ENCODE assay signal across 9 mouse cellular contexts in the genomic region with DNA sequence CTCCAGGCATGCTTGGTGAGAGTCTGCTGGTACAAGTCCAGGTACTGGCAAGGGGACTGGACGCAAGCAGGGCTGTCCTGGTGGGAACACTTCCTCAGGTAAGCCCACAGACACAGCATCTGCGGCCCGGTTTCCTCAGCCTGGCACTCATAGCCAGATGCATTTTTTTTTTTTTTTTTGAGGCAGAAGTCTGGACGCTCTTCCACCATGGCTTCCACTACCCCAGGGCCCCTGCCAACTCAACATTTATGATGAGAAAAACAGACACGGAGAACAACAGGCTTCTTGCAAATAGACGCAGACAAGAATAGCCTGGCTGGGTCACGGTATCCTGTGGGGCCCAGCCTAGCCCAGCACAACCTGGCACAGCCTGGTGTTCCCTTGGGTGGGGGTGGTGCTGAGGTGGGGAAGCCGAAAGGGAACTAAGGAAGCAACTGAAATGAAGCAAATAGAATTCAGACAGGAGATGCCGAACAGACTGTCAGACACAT. TPM values are rescaled to one million over a fixed set of nuclear protein-coding genes. Genes with fewer than 3 reads are reported as not detected.
DNase-seq lines count a peak whose midpoint lies in the region; ATAC-seq lines count a peak whose summit lies in the region.
"Had no signal": no experiment of that assay in that cellular context is flagged by ENCODE, and none has a peak within 500 bp of the region (broad histone marks: within the 10 kb centered on the region; RNA-seq: fewer than 3 reads in every experiment).

No protein-coding gene starts in this region.

- no peak overlapping the region for H3K4me3 ChIP-seq in midbrain, embryonic 11.5 days (ENCODE audit: low read depth, low read length)
- H3K4me3 ChIP-seq: liver, embryonic 13.5 days had no signal

- H3K4me2 ChIP-seq in midbrain, embryonic 11.5 days, result no peak overlapping the region
- H3K4me2 ChIP-seq: liver, embryonic 13.5 days had no signal

- H3K27me3 ChIP-seq in midbrain, embryonic 11.5 days (ENCODE audit: control insufficient read depth, insufficient read depth, low read length), result no peaks in the 10 kb centered on the region
- H3K27me3 ChIP-seq: liver, embryonic 13.5 days had no signal

- H3K9ac ChIP-seq in midbrain, embryonic 11.5 days (ENCODE audit: low read length), result no peak overlapping the region
- H3K9ac ChIP-seq: liver, embryonic 13.5 days had no signal

- intact Hi-C loops in left cerebral cortex, postnatal 4 days (cut with DNase I), result no loop called here

- no peak overlapping the region for H3K27ac ChIP-seq in midbrain, embryonic 11.5 days (ENCODE audit: low read depth, low read length)
- H3K27ac ChIP-seq: liver, embryonic 13.5 days had no signal

- ATAC-seq in cerebellum, adult (ENCODE audit: insufficient number of reproducible peaks, low FRiP score, low TSS enrichment), result peak; percentile 83; the same call in 1 of the 2 replicates
- no peak for ATAC-seq in midbrain, embryonic 11.5 days (ENCODE audit: low FRiP score)

- no peaks in the 10 kb centered on the region for H3K9me3 ChIP-seq in midbrain, embryonic 11.5 days (ENCODE audit: control insufficient read depth, low read length)
- H3K9me3 ChIP-seq: liver, embryonic 13.5 days had no signal

- peaks cover 11% of the 10 kb centered on the region for H3K4me1 ChIP-seq in midbrain, embryonic 11.5 days (ENCODE audit: control insufficient read depth, insufficient read depth, low read length)

- DNase-seq in cerebellum, postnatal 4 days (ENCODE audit: low spot score in 2 of 2), result no peak
- peak; percentile 86 for DNase-seq in cerebellum, adult 11-12 months
- peak; percentile 79 to 89 for DNase-seq in heart, adult 18-20 months
- DNase-seq in layer of hippocampus, adult 11-12 months (ENCODE audit: low spot score), result peak; percentile 54
- no peak for DNase-seq in midbrain, embryonic 11.5 days (ENCODE audit: low spot score, missing footprints)
- no peak for DNase-seq in left cerebral cortex, postnatal 4 days
- DNase-seq in right cerebral cortex, adult 2 months (ENCODE audit: low spot score in 2 of 2), result no peak
- DNase-seq: liver, embryonic 13.5 days had no signal

- H3K36me3 ChIP-seq in midbrain, embryonic 11.5 days (ENCODE audit: control insufficient read depth, insufficient read depth, low read length), result no peaks in the 10 kb centered on the region
- H3K36me3 ChIP-seq: liver, embryonic 13.5 days had no signal

- WGBS in midbrain, embryonic 11.5 days, result 91% methylated on average over 9 of the region's 9 CpGs

RNA-seq across cellular contexts. Expression of gene Ypel2, which starts 43.5 kb away (rescaled TPM):
- total RNA-seq in heart, adult 18-20 months (2021), result 10 to 100 TPM; 21.4 to 25.5 TPM
- 5.4 and 6.1 TPM in 2 replicates for polyA plus RNA-seq in midbrain, embryonic 11.5 days (2014; fragmentation: Nextera tagmentation; extraction: Ambion mirVana)
- total RNA-seq in left cerebral cortex, postnatal 4 days (2021), result 1 to 10 TPM; 6.0 to 6.4 TPM

Comparison
In these comparisons a context has a peak if more than half of its experiments do, and no peak if none do; other contexts are left out.
1. DNase-seq: peak in cerebellum, adult 11-12 months (single experiment), heart, adult 18-20 months (2 of 2) and layer of hippocampus, adult 11-12 months (single experiment); none in cerebellum, postnatal 4 days (0 of 2), midbrain, embryonic 11.5 days (single experiment), left cerebral cortex, postnatal 4 days (single experiment) and right cerebral cortex, adult 2 months (0 of 2).